Mouse (Mus musculus): ENCODE data around the gene Vps4a. TPM values are rescaled to one million over a fixed set of nuclear protein-coding genes. Genes with fewer than 3 reads are reported as not detected.
"Not testable (repeated sequence)": the region's sequence is repeated elsewhere in the genome, so short reads cannot be mapped to it uniquely, and the experiment has no call there.

The Vps4a gene
- polyA plus RNA-seq (2012; ENCODE audit: insufficient read depth, insufficient read length, missing spikeins) = 42.0 and 46.7 TPM in 2 replicates

GRCm38 (mm10) chr8:107030650-107031576 is at the start of gene Vps4a:
TSS of gene Vps4a (plus strand) at chr8:107031222.
- H3K4me3 ChIP-seq (ENCODE audit: insufficient read depth, low read depth, low read length) = peak within 1 kb of the TSS; percentile 99
- H3K27ac ChIP-seq (replicated peaks; ENCODE audit: low read depth, low read length) = peak within 1 kb of the TSS; percentile 77
- peaks cover 6% of the 10 kb centered on the region for H3K4me1 ChIP-seq (ENCODE audit: control insufficient read depth, insufficient read depth, insufficient read length, low read length)

- Histone ChIP-seq H3K4me1 (ENCODE audit: control insufficient read depth, insufficient read depth, insufficient read length, low read length) (peaks cover 5% of the 10 kb centered on the region), H3K4me3 (ENCODE audit: insufficient read depth, low read depth, low read length) (no peak overlapping the region), H3K27ac (replicated peaks; ENCODE audit: low read depth, low read length) (peak overlapping the region; percentile 57)
Observed at GRCm38 (mm10) chr8:106985404-106985821, 45.6 kb upstream of the Vps4a start.

- no peak overlapping the region for H3K4me3 ChIP-seq (ENCODE audit: insufficient read depth, low read depth, low read length)
- peaks cover 5% of the 10 kb centered on the region for H3K4me1 ChIP-seq (ENCODE audit: control insufficient read depth, insufficient read depth, insufficient read length, low read length)
- H3K27ac ChIP-seq (replicated peaks; ENCODE audit: low read depth, low read length) = no peak overlapping the region
Observed at GRCm38 (mm10) chr8:106985951-106986350, 45.1 kb upstream of the Vps4a start.

GRCm38 (mm10) chr8:106987557-106987956 is 43.5 kb upstream of the Vps4a start:
- Histone ChIP-seq H3K4me1 (ENCODE audit: control insufficient read depth, insufficient read depth, insufficient read length, low read length) (peaks cover 5% of the 10 kb centered on the region), H3K27ac (replicated peaks; ENCODE audit: low read depth, low read length) (peak overlapping the region; percentile 45; the same call in 1 of the 2 replicates), H3K4me3 (ENCODE audit: insufficient read depth, low read depth, low read length) (no peak overlapping the region)

GRCm38 (mm10) chr8:106991393-106991792 is 39.6 kb upstream of the Vps4a start:
- H3K27ac ChIP-seq (replicated peaks; ENCODE audit: low read depth, low read length) = no peak overlapping the region
- H3K4me1 ChIP-seq (ENCODE audit: control insufficient read depth, insufficient read depth, insufficient read length, low read length) = no peaks in the 10 kb centered on the region; the same call in 1 of the 2 replicates
- no peak overlapping the region for H3K4me3 ChIP-seq (ENCODE audit: insufficient read depth, low read depth, low read length)

- H3K27ac ChIP-seq (replicated peaks; ENCODE audit: low read depth, low read length); H3K4me1 ChIP-seq (ENCODE audit: control insufficient read depth, insufficient read depth, insufficient read length, low read length); H3K4me3 ChIP-seq (ENCODE audit: insufficient read depth, low read depth, low read length): not testable (repeated sequence)
Observed at GRCm38 (mm10) chr8:106996339-106996738, 34.7 kb upstream of the Vps4a start.

- H3K4me1 ChIP-seq (ENCODE audit: control insufficient read depth, insufficient read depth, insufficient read length, low read length) = no peaks in the 10 kb centered on the region
Observed at GRCm38 (mm10) chr8:106997416-106997815, 33.6 kb upstream of the Vps4a start.

GRCm38 (mm10) chr8:106999068-106999467 is 32.0 kb upstream of the Vps4a start:
- Histone ChIP-seq H3K4me3 (ENCODE audit: insufficient read depth, low read depth, low read length) (no peak overlapping the region), H3K27ac (replicated peaks; ENCODE audit: low read depth, low read length) (no peak overlapping the region), H3K4me1 (ENCODE audit: control insufficient read depth, insufficient read depth, insufficient read length, low read length) (no peaks in the 10 kb centered on the region)

More at GRCm38 (mm10) chr8:106997416-106997815, 33.6 kb upstream of the Vps4a start:
- Histone ChIP-seq H3K4me3 (ENCODE audit: insufficient read depth, low read depth, low read length) (no peak overlapping the region), H3K27ac (replicated peaks; ENCODE audit: low read depth, low read length) (no peak overlapping the region)

- Histone ChIP-seq H3K27ac (replicated peaks; ENCODE audit: low read depth, low read length) (no peak overlapping the region), H3K4me3 (ENCODE audit: insufficient read depth, low read depth, low read length) (no peak overlapping the region), H3K4me1 (ENCODE audit: control insufficient read depth, insufficient read depth, insufficient read length, low read length) (no peaks in the 10 kb centered on the region)
Observed at GRCm38 (mm10) chr8:107002532-107002931, 28.5 kb upstream of the Vps4a start.

GRCm38 (mm10) chr8:107007795-107008194 is 23.2 kb upstream of the Vps4a start:
- H3K27ac ChIP-seq (replicated peaks; ENCODE audit: low read depth, low read length) = no peak overlapping the region
- no peak overlapping the region for H3K4me3 ChIP-seq (ENCODE audit: insufficient read depth, low read depth, low read length)
- H3K4me1 ChIP-seq (ENCODE audit: control insufficient read depth, insufficient read depth, insufficient read length, low read length) = no peaks in the 10 kb centered on the region

- Histone ChIP-seq H3K27ac (replicated peaks; ENCODE audit: low read depth, low read length) (no peak overlapping the region), H3K4me3 (ENCODE audit: insufficient read depth, low read depth, low read length) (no peak overlapping the region), H3K4me1 (ENCODE audit: control insufficient read depth, insufficient read depth, insufficient read length, low read length) (no peaks in the 10 kb centered on the region)
Observed at GRCm38 (mm10) chr8:107012666-107013065, 18.4 kb upstream of the Vps4a start.

GRCm38 (mm10) chr8:107014915-107015314 is 16.1 kb upstream of the Vps4a start:
- Histone ChIP-seq H3K4me3 (ENCODE audit: insufficient read depth, low read depth, low read length) (no peak overlapping the region), H3K27ac (replicated peaks; ENCODE audit: low read depth, low read length) (no peak overlapping the region), H3K4me1 (ENCODE audit: control insufficient read depth, insufficient read depth, insufficient read length, low read length) (no peaks in the 10 kb centered on the region)

GRCm38 (mm10) chr8:107023479-107023878 is 7.5 kb upstream of the Vps4a start:
- H3K4me3 ChIP-seq (ENCODE audit: insufficient read depth, low read depth, low read length) = no peak overlapping the region

GRCm38 (mm10) chr8:107029310-107029709 is 1.7 kb upstream of the Vps4a start:
- Histone ChIP-seq H3K27ac (replicated peaks; ENCODE audit: low read depth, low read length) (no peak overlapping the region), H3K4me3 (ENCODE audit: insufficient read depth, low read depth, low read length) (no peak overlapping the region), H3K4me1 (ENCODE audit: control insufficient read depth, insufficient read depth, insufficient read length, low read length) (peaks cover 6% of the 10 kb centered on the region)

More at GRCm38 (mm10) chr8:107023479-107023878, 7.5 kb upstream of the Vps4a start:
- H3K27ac ChIP-seq (replicated peaks; ENCODE audit: low read depth, low read length) = no peak overlapping the region
- no peaks in the 10 kb centered on the region for H3K4me1 ChIP-seq (ENCODE audit: control insufficient read depth, insufficient read depth, insufficient read length, low read length)

GRCm38 (mm10) chr8:107030058-107030457 is 964 bp upstream of the Vps4a start:
- Histone ChIP-seq H3K27ac (replicated peaks; ENCODE audit: low read depth, low read length) (no peak overlapping the region), H3K4me1 (ENCODE audit: control insufficient read depth, insufficient read depth, insufficient read length, low read length) (peaks cover 6% of the 10 kb centered on the region), H3K4me3 (ENCODE audit: insufficient read depth, low read depth, low read length) (no peak overlapping the region)

Data from brown adipose tissue, adult 24 weeks (tissue).